Mouse (Mus musculus): ENCODE measurements at regions not wholly inside any gene's neighbourhood (a gene's known extent, or its start where the extent isn't known, plus 50 kb on each side); places are given as distances from the start of the nearest gene placed in this dataset.

GRCm38 (mm10) chr7:70641217-70641616, 274.7 kb upstream of the Nr2f2 start:
- no peak for TF ChIP-seq CTCF (conservative IDR thresholded peaks at IDR 0.05; ENCODE audit: low read length)
- no peak for TF ChIP-seq POU5F1 (IDR thresholded peaks at IDR 0.05; ENCODE audit: borderline replicate concordance, low read length)
- TF ChIP-seq NANOG (IDR thresholded peaks at IDR 0.05; ENCODE audit: borderline replicate concordance, low read length) = no peak

Measured in E14TG2a.4 (cell line).